Mouse (Mus musculus) megakaryocyte progenitor cell, adult 5-6 weeks (primary cell): ENCODE data around the gene Ilf2. TPM values are rescaled to one million over a fixed set of nuclear protein-coding genes. Genes with fewer than 3 reads are reported as not detected.

Experiments used
- ATAC-seq: replicated peaks from 2 replicates; pipeline ENCODE4 v1.8.0; 2016; ENCODE audit warnings: mild to moderate bottlenecking, moderate TSS enrichment, inconsistent platforms; ENCODE audit not compliant: poor library complexity
- total RNA-seq, 2 experiments: library from RNA; stranded (forward) in 1 of 2; stranded (reverse) in 1 of 2; fragments of 157-497, 149-512 nt in 1 of 2; fragments of 200-1000 nt in 1 of 2; gene quantifications; 2 replicates each; pipeline versions ENCODE4 v1.2.3 to v1.2.4; 2015 to 2017

The Ilf2 gene
- total RNA-seq, 2 experiments from 2014 or later = 120 to 204 TPM

GRCm38 (mm10) chr3:90461935-90462334, 14.0 kb upstream of the Ilf2 start:
- ATAC-seq = no peak

DNA sequence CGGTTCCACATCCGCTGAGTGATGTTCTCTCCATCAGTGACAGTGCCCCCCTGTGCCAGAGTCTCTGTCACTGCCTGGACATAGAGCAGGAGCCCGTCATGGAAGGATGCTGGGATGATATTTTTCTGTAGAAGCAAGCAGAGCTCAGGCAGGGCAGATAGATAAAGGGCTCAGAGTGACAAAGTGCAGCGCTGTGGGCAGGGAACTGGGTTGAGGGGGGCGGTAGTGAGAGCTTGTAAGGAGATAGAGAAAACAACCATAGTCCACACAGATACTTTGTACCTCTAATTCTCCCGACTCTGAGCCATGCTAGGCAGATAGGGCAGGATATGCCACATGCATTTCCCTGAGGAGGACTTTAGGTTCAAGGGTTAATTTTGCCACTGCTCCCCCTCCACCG, 13.3 kb upstream of the Ilf2 start:
- no peak for ATAC-seq

- peak; percentile 33 for ATAC-seq
These were observed 11.3 kb upstream of the Ilf2 start for GRCm38 (mm10) chr3:90464552-90465080.

DNA sequence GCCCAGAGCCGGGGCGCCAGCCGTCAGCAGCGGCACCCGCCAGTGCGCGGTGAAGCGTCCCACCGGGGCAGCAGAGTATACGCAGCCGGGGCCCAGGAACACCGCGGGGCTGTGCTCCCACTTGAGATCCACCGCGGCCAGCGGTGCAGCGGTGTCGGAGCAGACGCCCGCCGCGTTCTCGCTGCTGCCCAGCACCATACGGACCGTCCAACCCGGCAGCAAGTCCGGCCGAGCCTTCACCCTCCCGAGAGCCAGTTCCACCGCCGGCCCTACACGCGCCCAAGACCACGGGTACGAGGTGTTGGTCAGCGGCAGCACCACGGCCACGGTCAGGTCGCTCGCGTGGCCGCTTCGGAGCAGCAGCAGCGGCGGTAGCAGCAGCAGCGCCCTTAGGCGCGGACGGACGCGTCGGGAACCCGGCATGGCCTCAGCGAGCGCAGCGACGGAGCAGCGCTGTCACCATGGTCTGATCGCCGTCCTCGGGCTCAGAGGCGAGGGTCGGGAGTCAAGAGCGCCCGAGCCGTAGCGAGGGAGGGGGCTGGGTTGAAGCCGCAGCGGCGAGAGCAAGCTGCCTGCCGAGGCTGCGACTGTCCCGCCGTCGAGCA, 10.7 kb upstream of the Ilf2 start:
- peak; percentile 11 for ATAC-seq

DNA sequence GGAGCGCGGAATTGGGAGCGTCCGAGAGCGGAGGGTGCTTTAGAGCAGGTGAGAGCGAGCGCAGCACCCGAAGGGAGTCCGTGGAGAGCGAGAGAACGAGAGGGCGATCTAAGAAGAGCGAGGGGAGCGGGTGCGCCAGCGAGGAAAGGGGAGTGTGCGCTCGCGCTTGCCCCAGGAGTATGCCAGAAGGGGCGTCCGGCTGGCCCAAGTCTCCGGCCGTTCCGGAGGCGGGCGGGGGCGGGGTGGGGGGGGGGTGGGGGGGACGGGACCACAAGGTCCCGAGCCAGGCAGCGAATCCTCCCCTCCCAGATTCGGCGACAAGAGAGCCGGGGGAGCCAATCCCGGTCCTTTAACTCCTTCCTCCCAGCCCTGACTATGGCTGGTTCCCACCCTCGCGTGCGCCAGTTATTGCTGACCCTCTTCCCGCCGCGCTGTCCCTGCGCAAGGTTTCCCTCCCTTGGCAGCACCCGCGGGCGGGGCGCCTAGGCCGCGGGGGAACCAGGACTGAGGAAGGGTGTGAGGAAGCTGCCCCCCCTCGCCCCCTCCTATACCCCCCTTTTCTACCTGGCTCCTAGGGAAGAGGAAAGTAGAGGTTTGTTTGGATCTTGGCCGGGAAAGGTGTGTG, 10.1 kb upstream of the Ilf2 start, which contains the start of gene Npr1:
Npr1 (minus strand) TSS at position 181 of the 625 bp plus-strand sequence.
- ATAC-seq = peak; percentile 13; the same call in 1 of the 2 replicates

- peak; percentile 57 for ATAC-seq
These were observed 9.6 kb upstream of the Ilf2 start for GRCm38 (mm10) chr3:90466311-90466766.

- no peak for ATAC-seq
These were observed 8.2 kb upstream of the Ilf2 start for GRCm38 (mm10) chr3:90467618-90468300.

DNA sequence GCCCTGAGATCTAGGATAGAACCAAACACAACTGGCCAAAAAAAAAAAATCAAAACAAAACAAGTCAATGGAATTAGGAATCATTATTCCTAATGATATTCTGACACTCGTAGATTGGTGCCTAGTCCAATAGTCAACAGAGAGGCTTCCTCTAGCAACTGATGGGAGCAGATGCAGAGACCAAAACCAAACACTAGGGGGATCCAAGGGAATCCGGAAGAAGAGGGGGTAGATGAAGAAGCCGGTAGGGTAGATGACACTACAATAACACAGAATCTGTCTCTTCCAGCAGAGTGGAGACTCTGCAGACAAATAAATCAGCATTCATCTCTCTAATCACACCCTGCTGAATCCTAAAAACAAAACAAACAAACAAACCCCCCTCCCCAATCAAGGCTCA, 3.7 kb upstream of the Ilf2 start:
- ATAC-seq = peak; percentile 63

- peak; percentile 9; the same call in 1 of the 2 replicates for ATAC-seq
These were observed 635 bp upstream of the Ilf2 start for GRCm38 (mm10) chr3:90475151-90475830.

- no peak for ATAC-seq
These were observed 11.1 kb downstream of the Ilf2 start for GRCm38 (mm10) chr3:90486998-90487397.

DNA sequence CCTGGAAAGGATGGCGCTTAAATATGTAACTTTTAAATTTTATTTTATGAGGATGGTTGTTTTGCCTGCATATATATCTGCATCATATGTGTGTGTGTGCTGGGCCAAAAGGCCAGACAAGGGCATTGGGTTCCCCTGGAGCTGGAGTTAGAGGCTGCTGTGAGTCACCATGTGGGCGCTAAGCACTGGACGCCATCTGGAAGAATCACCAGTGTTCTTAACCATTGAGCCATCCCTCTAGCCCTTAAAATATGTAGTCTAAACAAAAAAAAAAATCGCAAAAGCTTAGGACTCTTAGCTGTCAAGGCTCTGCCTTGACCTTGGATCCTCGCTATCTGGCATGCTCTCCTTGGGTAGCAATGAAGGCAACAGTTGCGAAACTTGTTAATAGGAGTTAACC, 12.7 kb downstream of the Ilf2 start:
- no peak for ATAC-seq

DNA sequence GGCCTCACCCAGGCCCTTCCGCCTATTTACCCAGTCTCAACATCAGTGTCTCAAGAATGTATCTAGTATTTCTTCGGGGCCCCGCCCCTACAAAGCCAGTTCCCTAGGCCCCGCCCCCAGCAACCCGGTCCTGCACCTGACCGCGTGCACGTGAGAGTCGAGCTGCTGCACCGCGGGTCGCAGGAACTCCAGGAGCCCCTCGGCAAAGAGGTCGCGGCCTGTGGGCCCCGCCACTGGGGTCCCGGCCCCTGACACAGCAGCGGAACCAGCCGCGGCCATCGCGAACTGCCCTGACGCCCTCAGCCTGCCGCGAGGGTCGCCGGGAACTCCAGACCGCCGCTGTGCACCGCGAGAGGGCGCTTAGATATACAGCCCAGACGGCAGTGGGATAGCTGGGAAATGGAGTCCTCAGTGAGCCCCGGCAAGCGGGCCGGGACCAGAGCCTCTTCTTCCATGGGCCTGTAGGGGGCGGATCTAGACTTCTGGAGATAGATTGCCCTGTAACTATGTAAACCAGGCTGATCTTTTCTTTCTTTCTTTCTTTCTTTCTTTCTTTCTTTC, 14.8 kb downstream of the Ilf2 start, which contains the start of gene Snapin:
Snapin (minus strand) TSS at position 338 of the 561 bp plus-strand sequence.
- peak; percentile 98 for ATAC-seq

GRCm38 (mm10) chr3:90491350-90491749, 15.4 kb downstream of the Ilf2 start:
- ATAC-seq = peak; percentile 21; the same call in 1 of the 2 replicates

DNA sequence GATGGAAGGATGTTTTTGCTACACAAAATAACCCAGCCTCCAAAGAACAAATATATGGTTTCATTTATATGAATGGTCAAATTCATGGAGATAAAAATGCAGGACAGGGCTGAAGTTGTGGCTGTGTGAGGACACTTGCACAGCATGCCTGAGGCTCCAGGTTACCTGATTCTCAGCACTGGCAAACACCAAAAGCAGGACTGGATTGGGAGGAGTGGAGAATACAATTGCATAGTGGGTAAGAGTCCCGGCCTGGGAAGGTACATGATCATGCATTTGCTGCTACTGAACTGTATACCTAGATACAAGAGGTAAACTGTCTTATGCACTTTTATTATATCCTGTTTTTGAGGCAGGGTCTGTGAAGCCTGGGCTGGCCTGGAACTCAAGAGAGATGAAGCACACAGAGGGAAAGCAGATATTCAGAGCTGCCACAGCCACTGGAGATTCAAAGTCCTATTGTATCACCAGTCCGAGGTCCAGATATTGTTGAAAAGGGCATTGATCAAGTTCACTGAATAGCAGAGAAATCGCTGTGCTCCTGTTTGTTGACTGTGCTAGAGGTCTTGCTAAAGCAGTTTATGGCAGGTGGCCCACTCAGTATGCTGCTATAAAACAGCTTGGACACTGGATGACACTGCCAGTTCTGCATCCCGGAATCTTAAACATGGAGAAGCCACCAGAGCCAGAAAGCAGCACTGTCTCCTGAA, 18.1 kb downstream of the Ilf2 start:
- no peak for ATAC-seq

- no peak for ATAC-seq
These were observed 20.1 kb downstream of the Ilf2 start for GRCm38 (mm10) chr3:90495850-90496525.

DNA sequence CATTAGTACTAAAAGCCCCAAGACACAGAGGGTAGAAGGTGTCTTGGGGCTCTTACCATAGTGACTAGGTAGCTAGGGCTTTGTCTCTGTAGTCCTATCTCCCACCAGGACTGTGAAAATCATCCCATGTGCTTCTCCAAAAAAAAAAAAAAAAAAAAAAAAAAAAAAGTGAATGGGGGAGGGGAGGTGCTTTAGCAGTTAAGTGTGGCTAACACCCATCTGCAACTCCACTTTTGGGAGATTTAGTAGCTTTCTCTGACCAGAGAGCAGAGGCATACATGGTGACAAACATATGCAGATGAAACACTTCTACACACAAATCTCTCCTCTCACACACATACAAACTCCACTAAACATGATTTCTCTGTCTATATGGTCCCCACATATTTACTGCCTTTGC, 21.7 kb downstream of the Ilf2 start:
- no peak for ATAC-seq

- no peak for ATAC-seq
These were observed 27.5 kb downstream of the Ilf2 start for GRCm38 (mm10) chr3:90503444-90503843.

DNA sequence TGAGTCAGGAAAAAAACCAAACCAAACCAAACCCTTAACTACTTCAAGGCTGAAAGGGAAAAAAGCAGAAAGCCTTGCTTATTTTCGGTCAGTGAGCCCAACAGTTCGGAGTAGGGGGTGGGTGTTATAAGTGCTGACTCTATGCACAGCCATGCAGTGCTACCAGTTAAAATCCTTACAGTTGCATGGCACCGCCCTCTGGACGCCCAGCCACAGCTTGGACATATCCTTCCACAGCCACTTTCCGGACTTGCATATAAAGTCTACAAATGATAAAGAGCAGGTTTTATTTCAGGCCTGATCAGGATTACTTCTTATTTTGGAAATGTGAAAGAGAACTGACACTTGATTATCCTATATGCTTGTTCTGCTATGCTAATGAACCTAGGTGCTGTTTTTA, 29.3 kb downstream of the Ilf2 start:
- no peak for ATAC-seq

- no peak for ATAC-seq
These were observed 30.4 kb downstream of the Ilf2 start for GRCm38 (mm10) chr3:90506362-90506761.
